Mouse (Mus musculus) MEL (cell line): ENCODE measurements around the gene Klhdc8a. TPM values are rescaled to one million over a fixed set of nuclear protein-coding genes. Genes with fewer than 3 reads are reported as not detected.

Experiments
- DNase-seq: peaks from one replicate; pipeline ENCODE4 v3.0.0; 2011; ENCODE audit warnings: low read depth, low spot score
- H3K27ac ChIP-seq: 2 replicates; pipeline ENCODE4 v1.5.1; 2012; ENCODE audit warnings: low read depth, mild to moderate bottlenecking, control low read depth, low read length, moderate library complexity; ENCODE audit not compliant: control insufficient read depth
- H3K27me3 ChIP-seq, 2 experiments: fragments of 150-350 bp in 1 of 2; sonication (generic) in 1 of 2; 2 replicates each; pipeline ENCODE4 v1.6.1; 2012; ENCODE audit warnings: low read length in 2 of 2, mild to moderate bottlenecking in 2 of 2, improper control_type of control experiment in 1 of 2, moderate library complexity in 1 of 2; ENCODE audit not compliant: insufficient read depth in 2 of 2, control insufficient read depth in 1 of 2
- H3K36me3 ChIP-seq, 2 experiments: 2 replicates each; pipeline ENCODE4 v1.6.1; 2012 to 2014; ENCODE audit warnings: low read length in 2 of 2, improper control_type of control experiment in 1 of 2, inconsistent platforms in 1 of 2, mild to moderate bottlenecking in 1 of 2; ENCODE audit not compliant: insufficient read depth in 2 of 2, control insufficient read depth in 1 of 2
- H3K4me1 ChIP-seq, 2 experiments: fragments of 150-350 bp in 1 of 2; sonication (generic) in 1 of 2; 2 replicates each; pipeline ENCODE4 v1.6.1; 2012; ENCODE audit warnings: low read length in 2 of 2, improper control_type of control experiment in 1 of 2, mild to moderate bottlenecking in 1 of 2; ENCODE audit not compliant: insufficient read depth in 2 of 2, control insufficient read depth in 1 of 2
- H3K4me3 ChIP-seq, 2 experiments: fragments of 150-350 bp in 1 of 2; sonication (generic) in 1 of 2; 2 replicates each; pipeline ENCODE4 v1.5.1; 2012; ENCODE audit warnings: low read depth in 2 of 2, low read length in 2 of 2, mild to moderate bottlenecking in 2 of 2, moderate library complexity in 2 of 2, control low read depth in 1 of 2, improper control_type of control experiment in 1 of 2; ENCODE audit not compliant: control insufficient read depth in 1 of 2, insufficient read depth in 1 of 2
- H3K79me2 ChIP-seq: 2 replicates; pipeline ENCODE4 v1.6.1; 2012; ENCODE audit warnings: mild to moderate bottlenecking, low read length, moderate library complexity; ENCODE audit not compliant: control insufficient read depth, poor library complexity, insufficient read depth
- H3K9ac ChIP-seq: 2 replicates; pipeline ENCODE4 v1.6.1; 2012; ENCODE audit warnings: low read depth, mild to moderate bottlenecking, control low read depth, low read length, moderate library complexity; ENCODE audit not compliant: control insufficient read depth, poor library complexity, severe bottlenecking
- H3K9me3 ChIP-seq: fragments of 150-350 bp; sonication (generic); replicated peaks from 2 replicates; pipeline ENCODE4 v1.6.1; 2012; ENCODE audit warnings: mild to moderate bottlenecking, low read length, improper control_type of control experiment, moderate library complexity; ENCODE audit not compliant: insufficient read depth
- BHLHE40 ChIP-seq: IDR thresholded peaks from 2 replicates; pipeline ENCODE4 v1.6.1; 2012; ENCODE audit warnings: low read depth, mild to moderate bottlenecking, inconsistent platforms, low read length, improper control_type of control experiment, borderline replicate concordance
- CHD1 ChIP-seq: IDR thresholded peaks from 2 replicates; pipeline ENCODE4 v1.6.1; 2012; ENCODE audit warnings: low read depth, mild to moderate bottlenecking, inconsistent platforms, low read length, improper control_type of control experiment
- CTCF ChIP-seq, 3 experiments: IDR thresholded peaks in 2 of 3; conservative IDR thresholded peaks in 1 of 3; 2 replicates each; pipeline ENCODE4 v1.5.1; 2011 to 2012; ENCODE audit warnings: low read length in 3 of 3, low read depth in 2 of 3, mild to moderate bottlenecking in 2 of 3, improper control_type of control experiment in 1 of 3, inconsistent platforms in 1 of 3, mixed read lengths in 1 of 3, moderate library complexity in 1 of 3; ENCODE audit not compliant: control insufficient read depth in 1 of 3, insufficient read depth in 1 of 3, poor library complexity in 1 of 3, severe bottlenecking in 1 of 3
- E2F4 ChIP-seq: IDR thresholded peaks from 2 replicates; pipeline ENCODE4 v1.6.1; 2011; ENCODE audit warnings: low read depth, low read length, improper control_type of control experiment, borderline replicate concordance
- ELF1 ChIP-seq: IDR thresholded peaks from 2 replicates; pipeline ENCODE4 v1.6.1; 2014; ENCODE audit warnings: low read depth, mild to moderate bottlenecking, inconsistent platforms, low read length, improper control_type of control experiment, moderate library complexity
- EP300 ChIP-seq, 2 experiments: IDR thresholded peaks; 2 replicates each; pipeline ENCODE4 v1.6.1; 2011; ENCODE audit warnings: improper control_type of control experiment in 2 of 2, low read length in 2 of 2, low read depth in 1 of 2, mild to moderate bottlenecking in 1 of 2
- GATA1 ChIP-seq: IDR thresholded peaks from 2 replicates; pipeline ENCODE4 v1.6.1; 2011; ENCODE audit warnings: low read depth, low read length, improper control_type of control experiment
- HCFC1 ChIP-seq: IDR thresholded peaks from 2 replicates; pipeline ENCODE4 v1.6.1; 2012; ENCODE audit warnings: low read depth, mild to moderate bottlenecking, inconsistent platforms, low read length, improper control_type of control experiment, moderate library complexity
- JUND ChIP-seq: IDR thresholded peaks from 2 replicates; pipeline ENCODE4 v1.6.1; 2011; ENCODE audit warnings: low read depth, mild to moderate bottlenecking, improper control_type of control experiment, low read length
- KAT2A ChIP-seq: conservative IDR thresholded peaks from 2 replicates; pipeline ENCODE4 v1.6.1; 2012; ENCODE audit warnings: low read depth, low read length, improper control_type of control experiment, inconsistent platforms
- MAFK ChIP-seq: IDR thresholded peaks from 2 replicates; pipeline ENCODE4 v1.6.1; 2011; ENCODE audit warnings: low read depth, mild to moderate bottlenecking, low read length, improper control_type of control experiment, borderline replicate concordance
- MAX ChIP-seq: IDR thresholded peaks from 2 replicates; pipeline ENCODE4 v1.6.1; 2011; ENCODE audit warnings: low read length, improper control_type of control experiment
- MAZ ChIP-seq: IDR thresholded peaks from 2 replicates; pipeline ENCODE4 v1.6.1; 2012; ENCODE audit warnings: low read depth, mild to moderate bottlenecking, inconsistent platforms, low read length, improper control_type of control experiment
- NELFE ChIP-seq: IDR thresholded peaks from 2 replicates; pipeline ENCODE4 v1.6.1; 2011; ENCODE audit warnings: low read depth, low read length, improper control_type of control experiment
- POLR2A ChIP-seq, 2 experiments: IDR thresholded peaks; 2 replicates each; pipeline ENCODE4 v1.6.1; 2011 to 2012; ENCODE audit warnings: low read length in 2 of 2, mild to moderate bottlenecking in 2 of 2, control low read depth in 1 of 2, improper control_type of control experiment in 1 of 2, low read depth in 1 of 2, moderate library complexity in 1 of 2; ENCODE audit not compliant: control insufficient read depth in 1 of 2, insufficient read depth in 1 of 2, poor library complexity in 1 of 2
- POLR2AphosphoS2 ChIP-seq: IDR thresholded peaks from 2 replicates; pipeline ENCODE4 v1.6.1; 2011; ENCODE audit warnings: low read length, improper control_type of control experiment
- RAD21 ChIP-seq: IDR thresholded peaks from 2 replicates; pipeline ENCODE4 v1.6.1; 2011; ENCODE audit warnings: mild to moderate bottlenecking, low read depth, low read length, improper control_type of control experiment
- SIN3A ChIP-seq: IDR thresholded peaks from 2 replicates; pipeline ENCODE4 v1.6.1; 2012; ENCODE audit warnings: low read length, improper control_type of control experiment, inconsistent platforms
- SMC3 ChIP-seq: IDR thresholded peaks from 2 replicates; pipeline ENCODE4 v1.6.1; 2011; ENCODE audit warnings: low read depth, low read length, improper control_type of control experiment
- TAL1 ChIP-seq: IDR thresholded peaks from 2 replicates; pipeline ENCODE4 v1.6.1; 2012; ENCODE audit warnings: mild to moderate bottlenecking, inconsistent platforms, low read length, moderate library complexity, mixed read lengths
- TBP ChIP-seq: IDR thresholded peaks from 2 replicates; pipeline ENCODE4 v1.8.0; 2011; ENCODE audit warnings: low read depth, low read length, improper control_type of control experiment
- TCF12 ChIP-seq: IDR thresholded peaks from 2 replicates; pipeline ENCODE4 v1.6.1; 2014; ENCODE audit warnings: low read depth, mild to moderate bottlenecking, inconsistent platforms, low read length, improper control_type of control experiment, moderate library complexity
- UBTF ChIP-seq: IDR thresholded peaks from 2 replicates; pipeline ENCODE4 v1.6.1; 2012; ENCODE audit warnings: low read depth, mild to moderate bottlenecking, inconsistent platforms, low read length, improper control_type of control experiment, moderate library complexity, borderline replicate concordance; ENCODE audit not compliant: insufficient read depth
- USF2 ChIP-seq, 2 experiments: IDR thresholded peaks; 2 replicates each; pipeline ENCODE4 v1.6.1; 2011 to 2012; ENCODE audit warnings: improper control_type of control experiment in 2 of 2, low read length in 2 of 2, borderline replicate concordance in 1 of 2, inconsistent platforms in 1 of 2, low read depth in 1 of 2, mild to moderate bottlenecking in 1 of 2; ENCODE audit not compliant: insufficient read depth in 1 of 2
- ZC3H11A ChIP-seq: IDR thresholded peaks from 2 replicates; pipeline ENCODE4 v1.6.1; 2012; ENCODE audit warnings: low read depth, mild to moderate bottlenecking, inconsistent platforms, low read length, improper control_type of control experiment
- ZMIZ1 ChIP-seq: IDR thresholded peaks from 2 replicates; pipeline ENCODE4 v1.6.1; 2012; ENCODE audit warnings: low read depth, mild to moderate bottlenecking, inconsistent platforms, low read length, improper control_type of control experiment, moderate library complexity
- ZNF384 ChIP-seq: IDR thresholded peaks from 2 replicates; pipeline ENCODE4 v1.6.1; 2012; ENCODE audit warnings: low read depth, mild to moderate bottlenecking, inconsistent platforms, low read length, improper control_type of control experiment
- polyA plus RNA-seq, 2 experiments: library from polyadenylated mRNA; stranded (reverse) in 1 of 2; unstranded in 1 of 2; fragments of >175 nt in 1 of 2; fragments of >200 nt in 1 of 2; gene quantifications; 2 replicates each; pipeline versions ENCODE4 v1.2.1 to v1.2.4; 2012; ENCODE audit warnings: low replicate concordance in 2 of 2, low read depth in 1 of 2; ENCODE audit not compliant: insufficient read length in 2 of 2, insufficient read depth in 1 of 2, missing spikeins in 1 of 2
- total RNA-seq: library from RNA; depleted of rRNA; stranded (reverse); fragments of 300-350 nt; gene quantifications from 2 replicates; pipeline ENCODE4 v1.2.3, GENCODE M21; 2012

The Klhdc8a gene
- total and polyA plus RNA-seq, 3 experiments = not detected

DNA sequence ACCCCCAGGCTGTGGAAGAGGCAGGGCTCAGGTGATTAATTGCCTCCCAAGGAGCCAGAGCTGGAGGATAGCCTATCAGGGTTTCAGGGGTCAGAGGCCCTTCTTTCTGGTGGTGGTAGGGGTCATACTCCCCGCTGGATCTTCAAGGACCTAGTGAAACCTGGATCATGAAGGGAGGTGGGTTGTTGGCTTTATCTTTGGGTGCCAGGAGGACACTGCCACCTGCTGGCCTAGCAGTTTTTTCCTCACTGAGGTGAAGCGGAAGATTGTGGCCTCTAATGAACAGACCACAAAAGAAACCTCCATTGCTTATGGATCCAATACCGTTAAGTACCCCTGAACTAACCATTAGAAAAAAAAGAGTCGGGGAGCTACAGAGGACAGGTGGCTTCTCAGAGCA is 7.7 kb downstream of the Klhdc8a start:
- Histone ChIP-seq H3K36me3 (peaks cover 0 to under 1% of the 10 kb centered on the region in 2 experiments; a peak in 1 of 4 replicates), H3K27me3 (peaks cover 0 to 1% of the 10 kb centered on the region in 2 experiments; a peak in 2 of 4 replicates)
- peak; percentile 53 for DNase-seq

DNA sequence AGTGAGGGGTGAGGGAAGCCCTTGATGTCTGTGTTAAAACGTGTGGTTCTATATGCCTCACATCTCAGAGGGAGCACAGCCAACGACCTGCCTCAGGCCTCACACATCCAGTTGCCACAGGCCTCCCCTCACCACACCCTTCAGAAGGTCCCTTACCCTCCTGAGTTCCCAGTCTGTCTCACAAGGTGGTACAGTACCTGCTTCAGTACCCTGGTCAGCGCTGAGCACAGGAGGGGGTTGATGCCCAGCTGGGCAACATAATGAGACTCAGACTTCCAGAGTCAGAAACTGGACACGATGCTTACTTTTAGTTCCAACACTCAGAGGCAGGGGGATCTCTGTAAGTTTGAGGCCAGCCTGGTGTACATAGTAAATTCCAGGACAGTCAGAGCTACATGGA is 8.4 kb downstream of the Klhdc8a start:
- H3K4me3 ChIP-seq = no peak overlapping the region
- H3K27ac ChIP-seq = no peak overlapping the region
- H3K36me3 ChIP-seq = peaks cover 0 to 7% of the 10 kb centered on the region in 2 experiments; a peak in 2 of 4 replicates
- no peaks in the 10 kb centered on the region for H3K9me3 ChIP-seq
- TF ChIP-seq ZMIZ1 (no peak), ZNF384 (no peak), SIN3A (peak; percentile 38), MAZ (0 out of 2 replicates have a peak, but pooled peaks have one; percentile 57)
- peaks cover 4 to 12% of the 10 kb centered on the region in 2 experiments for H3K4me1 ChIP-seq
- H3K27me3 ChIP-seq = peaks cover 0 to 1% of the 10 kb centered on the region in 2 experiments; a peak in 2 of 4 replicates
- DNase-seq = peak; percentile 37
- no peaks in the 10 kb centered on the region for H3K79me2 ChIP-seq
- H3K9ac ChIP-seq = no peak overlapping the region

More for the DNA sequence above, 7.7 kb downstream of the Klhdc8a start:
- no peak for TF ChIP-seq JUND
- TF ChIP-seq E2F4 = no peak
- TF ChIP-seq ZNF384 = no peak
- no peak for TF ChIP-seq USF2 (IDR thresholded peaks at IDR 0.05; ENCODE audit: borderline replicate concordance in 1 of 2, insufficient read depth in 1 of 2, low read depth in 1 of 2, low read length in 2 of 2)
- TF ChIP-seq SMC3 = peak; percentile 65
- no peak for TF ChIP-seq EP300 (IDR thresholded peaks at IDR 0.05; ENCODE audit: low read depth in 1 of 2, low read length in 2 of 2)
- no peak for TF ChIP-seq MAX
- TF ChIP-seq RAD21 = peak; percentile 47
- no peak for TF ChIP-seq POLR2AphosphoS2
- no peak for TF ChIP-seq POLR2A (IDR thresholded peaks at IDR 0.05; ENCODE audit: control insufficient read depth in 1 of 2, insufficient read depth in 1 of 2, low read depth in 1 of 2, low read length in 2 of 2, poor library complexity in 1 of 2)
- 0 out of 2 replicates have a peak, but pooled peaks have one; percentile 17 for TF ChIP-seq ZC3H11A
- no peak for TF ChIP-seq CHD1
- no peak for TF ChIP-seq TAL1
- TF ChIP-seq HCFC1 = no peak
- no peak for TF ChIP-seq MAFK
- no peak for TF ChIP-seq TCF12
- TF ChIP-seq ELF1 = no peak
- TF ChIP-seq UBTF = no peak
- no peak for TF ChIP-seq MAZ
- peak; percentile 62 to 77 (median 75) for TF ChIP-seq CTCF (IDR thresholded peaks at IDR 0.05 in 2 of 3, conservative IDR thresholded peaks at IDR 0.05 in 1 of 3; ENCODE audit: control insufficient read depth in 1 of 3, insufficient read depth in 1 of 3, low read depth in 2 of 3, low read length in 3 of 3, poor library complexity in 1 of 3, severe bottlenecking in 1 of 3)
- TF ChIP-seq GATA1 = peak; percentile 36; the same call in 1 of the 2 replicates
- TF ChIP-seq BHLHE40 = no peak
- no peak for TF ChIP-seq TBP
- no peak for TF ChIP-seq NELFE
- TF ChIP-seq KAT2A = no peak
- Histone ChIP-seq H3K4me3 (no peak overlapping the region), H3K9ac (no peak overlapping the region), H3K4me1 (peaks cover 0 to 6% of the 10 kb centered on the region in 2 experiments; a peak in 2 of 4 replicates), H3K27ac (no peak overlapping the region), H3K9me3 (no peaks in the 10 kb centered on the region), H3K79me2 (no peaks in the 10 kb centered on the region)
